Mouse (Mus musculus) urinary bladder, postnatal 25 days (tissue): ENCODE measurements around the gene Olfr1416.

Experiments used
- DNase-seq: peaks from one replicate; pipeline ENCODE4 v3.0.0; 2022; ENCODE audit warnings: low spot score

Olfr1416 gene

GRCm38 (mm10) chr1:92432098-92432497 lies 52.8 kb downstream of the Olfr1416 start:
- no peak for DNase-seq

- no peak for DNase-seq
Measured at GRCm38 (mm10) chr1:92431420-92431819, 53.5 kb downstream of the Olfr1416 start.

GRCm38 (mm10) chr1:92430991-92431390 lies 53.9 kb downstream of the Olfr1416 start:
- DNase-seq: no peak
